Mouse (Mus musculus) hindbrain, embryonic 15.5 days (tissue): ENCODE results near the gene Pole3. TPM values are rescaled to one million over a fixed set of nuclear protein-coding genes. Genes with fewer than 3 reads are reported as not detected.

ENCODE experiments used
- ATAC-seq: fragments of 200-750 bp; cut with Nextera tagmentation; 2 replicates; pipeline ENCODE4 v1.8.0; 2017; ENCODE audit warnings: low read depth, moderate number of reproducible peaks, moderate TSS enrichment; ENCODE audit not compliant: low FRiP score
- H3K27ac ChIP-seq: fragments of 300-500 bp; sonication (generic); replicated peaks from 2 replicates; pipeline ENCODE4 v1.5.1; 2015; ENCODE audit warnings: mild to moderate bottlenecking, inconsistent platforms
- H3K27me3 ChIP-seq: fragments of 300-500 bp; sonication (generic); 2 replicates; pipeline ENCODE4 v1.6.1; 2015; ENCODE audit warnings: control low read depth, inconsistent platforms
- H3K36me3 ChIP-seq: fragments of 300-500 bp; sonication (generic); 2 replicates; pipeline ENCODE4 v1.6.1; 2015; ENCODE audit warnings: control low read depth, inconsistent platforms
- H3K4me1 ChIP-seq: fragments of 300-500 bp; sonication (generic); replicated peaks from 2 replicates; pipeline ENCODE4 v1.6.1; 2015; ENCODE audit warnings: control low read depth, inconsistent platforms
- H3K4me2 ChIP-seq: fragments of 300-500 bp; sonication (generic); 2 replicates; pipeline ENCODE4 v1.6.1; 2015; ENCODE audit warnings: moderate library complexity, mild to moderate bottlenecking, inconsistent platforms
- H3K4me3 ChIP-seq: fragments of 300-500 bp; sonication (generic); 2 replicates; pipeline ENCODE4 v1.5.1; 2015; ENCODE audit warnings: mild to moderate bottlenecking, inconsistent platforms
- H3K9ac ChIP-seq: fragments of 300-500 bp; sonication (generic); 2 replicates; pipeline ENCODE4 v1.6.1; 2015; ENCODE audit warnings: inconsistent platforms
- H3K9me3 ChIP-seq: fragments of 300-500 bp; sonication (generic); 2 replicates; pipeline ENCODE4 v1.6.1; 2016; ENCODE audit warnings: control low read depth, inconsistent platforms
- WGBS: fragments of 180-500 bp; shearing (Covaris S2); methylation state at CpG from one replicate; pipeline ENCODE4 v1.1.7; 2015; 5-methylcytosine and 5-hydroxymethylcytosine counted together
- polyA plus RNA-seq: library from polyadenylated mRNA; unstranded; fragments of >200 nt; fragmentation: Nextera tagmentation; extraction: Ambion mirVana; gene quantifications from 2 replicates; pipeline ENCODE4 v1.2.1, GENCODE M21; 2015

The Pole3 gene
- polyA plus RNA-seq: 62.8 and 65.3 TPM in 2 replicates

DNA sequence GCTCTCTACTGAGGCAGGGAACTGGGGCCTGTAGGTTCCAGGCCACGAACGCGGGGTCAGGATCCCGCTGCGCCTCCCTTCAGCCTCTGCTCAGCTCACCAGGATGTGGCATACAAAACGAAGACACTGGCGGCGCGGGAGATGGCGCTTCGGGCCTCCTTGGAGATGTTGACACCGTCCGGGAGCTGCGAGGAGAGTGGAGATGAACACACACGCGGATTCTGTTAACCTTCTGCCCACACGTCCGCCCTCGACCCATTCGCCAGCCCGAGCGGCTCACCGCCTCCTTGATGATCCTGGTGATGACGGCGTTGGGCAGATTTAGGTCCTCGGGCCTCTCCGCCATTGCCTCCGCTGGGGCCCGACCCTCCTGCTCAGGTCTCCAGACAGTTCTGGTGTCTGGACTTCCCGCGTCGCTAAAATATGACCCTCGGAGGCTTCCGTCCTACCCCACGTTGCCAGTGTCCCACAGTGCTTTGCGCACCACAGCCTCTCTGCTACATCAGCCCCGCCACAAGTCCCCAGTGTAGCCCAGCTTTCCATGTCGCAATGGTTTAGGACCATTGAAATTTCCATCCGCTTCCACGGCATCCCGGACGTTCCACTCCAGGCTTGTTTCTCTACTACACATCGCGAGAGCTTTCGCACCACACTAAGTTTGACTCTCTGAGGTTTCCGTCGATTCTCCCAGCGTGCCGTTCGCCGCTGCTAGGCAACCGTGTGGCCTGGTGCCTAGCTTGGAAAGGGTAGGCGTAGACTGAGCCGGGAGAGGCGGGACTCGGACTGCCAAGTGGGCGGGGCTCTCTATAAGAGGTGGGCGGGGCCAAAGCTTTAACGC lies at the start of gene Pole3, which contains the start of gene 4933430I17Rik:
Pole3 (minus strand) TSS at position 418 of the 838 bp plus-strand sequence.
4933430I17Rik (plus strand) TSS at position 719 of the 838 bp plus-strand sequence.
- H3K9ac ChIP-seq: peak within 1 kb of the TSS; percentile 90
- H3K4me3 ChIP-seq: peak within 1 kb of the TSS; percentile 65
- peaks cover 19% of the 10 kb centered on the region for H3K4me1 ChIP-seq
- peak within 1 kb of the TSS; percentile 100 for H3K27ac ChIP-seq
- ATAC-seq: peak; percentile 98
- H3K27me3 ChIP-seq: no peaks in the 10 kb centered on the region
- H3K9me3 ChIP-seq: no peaks in the 10 kb centered on the region
- no peaks in the 10 kb centered on the region for H3K36me3 ChIP-seq
- H3K4me2 ChIP-seq: peak within 1 kb of the TSS; percentile 82
- under 1% methylated on average over 59 of the region's 59 CpGs for WGBS

DNA sequence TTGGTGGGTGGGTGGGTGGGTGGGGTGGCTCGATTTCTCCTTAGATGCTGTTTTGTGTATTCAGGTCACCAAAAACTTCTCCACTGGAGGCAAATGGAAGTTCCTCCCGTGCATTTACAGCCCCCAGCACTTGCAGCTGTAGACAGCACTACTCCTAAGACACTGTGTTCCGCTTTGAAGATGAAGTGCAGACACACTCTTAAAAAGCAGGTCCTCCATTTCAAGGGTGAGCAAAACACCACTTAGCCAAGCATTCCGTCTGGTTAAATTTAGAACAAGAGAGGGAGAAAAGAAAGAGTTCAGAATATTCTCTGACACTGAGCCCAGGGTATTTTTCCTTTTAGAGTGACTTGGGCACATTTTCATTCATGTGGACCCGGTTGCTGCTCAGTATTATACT lies 45.2 kb upstream of the Pole3 start:
- H3K4me1 ChIP-seq: no peaks in the 10 kb centered on the region; the same call in 1 of the 2 replicates
- no peak overlapping the region for H3K27ac ChIP-seq
- H3K9me3 ChIP-seq: no peaks in the 10 kb centered on the region
- ATAC-seq: no peak
- no peak overlapping the region for H3K4me3 ChIP-seq
- WGBS: 83% methylated on average over 5 of the region's 5 CpGs
- H3K36me3 ChIP-seq: no peaks in the 10 kb centered on the region
- H3K4me2 ChIP-seq: no peak overlapping the region
- no peak overlapping the region for H3K9ac ChIP-seq
- H3K27me3 ChIP-seq: no peaks in the 10 kb centered on the region

DNA sequence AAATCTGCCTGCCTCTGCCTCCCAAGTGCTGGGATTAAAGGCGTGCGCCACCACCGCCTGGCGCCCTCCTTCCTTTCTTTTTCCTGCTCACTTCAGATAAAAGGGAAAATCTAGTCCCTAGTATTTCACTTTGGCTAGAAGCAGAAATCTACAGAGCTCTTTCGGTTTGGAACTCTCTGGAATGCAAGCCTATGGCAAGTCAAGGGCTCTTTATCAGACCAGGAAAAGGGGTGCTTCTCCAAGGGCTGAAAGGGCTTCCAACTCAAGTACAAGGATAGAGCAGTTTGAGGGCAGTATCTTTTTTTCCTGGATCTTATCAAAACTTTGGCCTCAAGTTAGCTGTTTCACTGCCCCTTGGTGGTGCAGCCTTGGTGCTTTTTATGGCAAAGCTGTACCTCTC lies 44.7 kb upstream of the Pole3 start:
- no peak overlapping the region for H3K4me3 ChIP-seq
- H3K27me3 ChIP-seq: no peaks in the 10 kb centered on the region
- H3K4me2 ChIP-seq: no peak overlapping the region
- WGBS: 92% methylated on average over 5 of the region's 5 CpGs
- H3K36me3 ChIP-seq: no peaks in the 10 kb centered on the region
- no peak overlapping the region for H3K27ac ChIP-seq
- H3K9ac ChIP-seq: no peak overlapping the region
- ATAC-seq: no peak
- no peaks in the 10 kb centered on the region for H3K9me3 ChIP-seq
- no peaks in the 10 kb centered on the region; the same call in 1 of the 2 replicates for H3K4me1 ChIP-seq

DNA sequence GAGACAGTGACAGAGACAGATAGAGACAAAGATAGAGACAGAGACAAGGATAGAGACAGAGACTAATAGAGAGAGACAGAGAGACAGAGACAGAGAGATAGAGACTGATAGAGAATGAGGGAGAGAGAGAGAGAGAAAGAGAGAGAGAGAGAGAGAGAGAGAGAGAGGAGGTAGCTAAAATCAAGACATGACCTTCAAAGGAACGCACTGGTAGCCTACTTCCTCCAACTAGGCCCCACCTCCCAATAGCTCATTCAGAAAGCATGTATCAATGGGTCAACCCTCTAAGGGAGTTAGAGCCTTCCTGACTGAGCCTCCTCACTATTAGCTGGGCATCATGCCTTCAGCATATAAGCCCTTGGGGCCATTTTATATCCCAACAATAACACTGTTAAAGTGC lies 43.5 kb upstream of the Pole3 start:
- ATAC-seq: no peak
- Histone ChIP-seq H3K27ac (no peak overlapping the region), H3K4me3 (no peak overlapping the region), H3K4me1 (no peaks in the 10 kb centered on the region; the same call in 1 of the 2 replicates), H3K4me2 (no peak overlapping the region), H3K9ac (no peak overlapping the region), H3K36me3 (no peaks in the 10 kb centered on the region), H3K9me3 (no peaks in the 10 kb centered on the region), H3K27me3 (no peaks in the 10 kb centered on the region)
- WGBS: 90% methylated on average over 1 of the region's 1 CpGs

DNA sequence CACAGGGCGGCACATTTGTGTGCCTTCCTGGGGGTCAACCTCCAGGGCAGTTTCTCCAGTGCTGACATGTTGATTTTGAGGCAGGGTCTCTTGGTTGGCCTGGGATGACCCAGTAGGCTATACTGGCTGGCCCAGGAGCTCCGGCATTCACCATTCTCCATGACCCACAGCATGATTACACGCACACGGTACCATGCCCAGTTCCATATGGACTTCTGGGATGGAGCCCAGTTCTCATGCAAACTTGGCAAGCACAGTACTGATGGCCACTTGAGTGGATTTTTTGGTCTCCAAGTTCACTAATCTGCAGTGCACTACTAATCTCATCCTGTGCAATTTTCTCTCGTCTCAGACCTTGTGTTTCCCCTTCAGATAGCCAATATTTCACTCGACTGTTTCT lies 42.8 kb upstream of the Pole3 start:
- H3K36me3 ChIP-seq: no peaks in the 10 kb centered on the region
- no peaks in the 10 kb centered on the region for H3K27me3 ChIP-seq
- H3K9me3 ChIP-seq: no peaks in the 10 kb centered on the region
- no peak overlapping the region for H3K4me2 ChIP-seq
- no peak for ATAC-seq
- H3K27ac ChIP-seq: no peak overlapping the region
- no peak overlapping the region for H3K4me3 ChIP-seq
- no peak overlapping the region for H3K9ac ChIP-seq
- WGBS: 84% methylated on average over 6 of the region's 6 CpGs
- no peaks in the 10 kb centered on the region; the same call in 1 of the 2 replicates for H3K4me1 ChIP-seq

DNA sequence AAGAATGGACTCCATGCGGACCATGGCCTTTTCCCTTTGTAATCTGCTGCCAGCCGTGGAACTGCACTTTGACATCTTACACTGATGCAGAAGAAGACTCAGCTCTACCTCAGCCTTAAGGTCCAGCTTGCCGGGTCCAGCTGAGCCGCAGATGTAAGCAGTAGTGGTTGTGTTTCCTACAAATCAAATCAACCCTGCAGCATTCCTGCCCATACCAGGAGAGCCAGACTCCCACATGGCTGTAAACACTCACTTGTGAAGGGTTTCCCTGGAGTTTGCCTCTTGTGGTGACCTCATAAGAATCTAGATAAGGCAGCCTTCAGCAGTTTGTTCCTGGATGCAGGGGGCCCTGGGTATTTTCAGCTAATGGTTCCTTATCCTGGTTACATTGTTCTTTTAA lies 41.7 kb upstream of the Pole3 start:
- H3K9me3 ChIP-seq: no peaks in the 10 kb centered on the region
- H3K36me3 ChIP-seq: no peaks in the 10 kb centered on the region
- no peak overlapping the region for H3K27ac ChIP-seq
- ATAC-seq: no peak
- H3K4me3 ChIP-seq: no peak overlapping the region
- no peaks in the 10 kb centered on the region for H3K27me3 ChIP-seq
- WGBS: 88% methylated on average over 4 of the region's 4 CpGs
- no peak overlapping the region for H3K9ac ChIP-seq
- H3K4me2 ChIP-seq: no peak overlapping the region
- H3K4me1 ChIP-seq: peaks cover 1% of the 10 kb centered on the region

DNA sequence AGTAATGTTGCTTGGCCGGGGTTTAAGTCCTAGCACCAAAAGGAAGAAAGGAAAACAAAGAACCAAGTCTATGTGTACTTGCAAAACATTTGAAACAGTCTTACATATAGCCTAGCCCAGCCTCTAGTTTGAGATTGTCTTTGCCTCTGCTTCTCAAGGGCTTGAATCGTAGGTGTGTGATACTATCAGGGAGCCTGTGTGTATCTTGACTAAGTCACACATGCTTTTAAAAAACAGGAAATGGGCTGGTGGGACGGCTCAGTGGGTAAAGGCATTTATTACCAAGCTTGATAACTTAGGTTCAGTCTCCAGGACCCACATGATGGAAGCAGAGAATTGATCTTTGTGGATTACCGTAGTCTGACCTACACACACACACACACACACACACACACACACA lies 37.1 kb upstream of the Pole3 start:
- no peak overlapping the region for H3K4me3 ChIP-seq
- no peaks in the 10 kb centered on the region for H3K9me3 ChIP-seq
- H3K9ac ChIP-seq: no peak overlapping the region
- no peaks in the 10 kb centered on the region for H3K36me3 ChIP-seq
- no peak for ATAC-seq
- H3K27me3 ChIP-seq: no peaks in the 10 kb centered on the region
- 77% methylated on average over 4 of the region's 4 CpGs for WGBS
- peaks cover 4% of the 10 kb centered on the region for H3K4me1 ChIP-seq
- H3K27ac ChIP-seq: no peak overlapping the region
- H3K4me2 ChIP-seq: no peak overlapping the region

DNA sequence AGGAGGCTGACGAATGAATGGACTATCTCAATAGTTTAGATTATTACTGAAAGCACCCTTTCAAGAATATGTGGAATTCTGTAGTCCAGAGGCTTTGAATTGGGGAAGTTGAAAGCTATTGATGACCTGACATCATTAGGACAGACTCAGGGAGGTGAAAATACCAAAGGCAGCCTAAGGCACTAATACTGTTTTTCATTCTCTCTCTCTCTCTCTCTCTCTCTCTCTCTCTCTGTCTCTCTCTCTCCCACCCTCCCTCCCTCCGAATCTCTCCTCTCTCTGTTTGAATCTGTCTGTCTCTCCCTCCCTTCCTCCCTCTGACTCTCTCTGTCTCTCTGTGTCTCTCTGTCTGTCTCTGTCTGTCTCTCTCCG lies 36.7 kb upstream of the Pole3 start:
- H3K4me2 ChIP-seq: no peak overlapping the region
- H3K4me3 ChIP-seq: no peak overlapping the region
- no peaks in the 10 kb centered on the region for H3K36me3 ChIP-seq
- peaks cover 4% of the 10 kb centered on the region for H3K4me1 ChIP-seq
- H3K27ac ChIP-seq: peak overlapping the region; percentile 56; the same call in 1 of the 2 replicates
- H3K27me3 ChIP-seq: no peaks in the 10 kb centered on the region
- 34% methylated on average over 3 of the region's 3 CpGs for WGBS
- no peaks in the 10 kb centered on the region for H3K9me3 ChIP-seq
- no peak overlapping the region for H3K9ac ChIP-seq
- no peak; the same call in 1 of the 2 replicates for ATAC-seq

DNA sequence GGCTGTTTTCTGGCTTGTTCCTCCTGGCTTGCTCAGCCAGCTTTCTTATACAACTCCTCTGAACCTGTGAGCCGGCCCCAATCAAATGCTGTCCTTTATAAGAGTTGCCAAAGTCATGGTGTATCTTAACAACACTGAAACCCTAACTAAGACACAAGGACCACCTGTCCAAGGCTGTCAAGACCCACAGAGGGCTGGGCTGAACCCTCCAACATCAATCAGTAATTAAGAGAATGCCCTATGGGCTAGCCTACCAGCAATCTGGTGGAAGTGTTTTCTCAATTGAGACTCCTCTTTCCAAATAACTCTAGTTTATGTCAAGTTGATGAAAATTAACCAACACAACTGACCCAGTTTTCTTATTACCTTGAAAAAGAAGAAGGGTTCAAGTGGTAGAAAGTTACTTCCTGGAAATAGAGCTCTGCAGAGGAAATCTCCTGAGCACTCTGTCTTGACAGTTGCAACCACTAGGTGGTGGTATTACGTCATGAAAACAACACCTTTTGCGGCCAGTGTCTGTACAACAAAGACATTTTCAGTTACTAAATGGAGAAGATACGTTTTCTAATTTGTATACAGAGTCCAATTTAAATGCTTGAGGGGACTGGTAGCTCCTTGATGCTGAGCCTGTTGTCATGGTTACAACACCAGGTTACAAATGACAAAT lies 36.2 kb upstream of the Pole3 start:
- Histone ChIP-seq H3K4me1 (peaks cover 4% of the 10 kb centered on the region), H3K27me3 (no peaks in the 10 kb centered on the region), H3K4me3 (no peak overlapping the region), H3K9ac (no peak overlapping the region), H3K27ac (peak overlapping the region; percentile 56; the same call in 1 of the 2 replicates), H3K9me3 (no peaks in the 10 kb centered on the region), H3K36me3 (no peaks in the 10 kb centered on the region), H3K4me2 (no peak overlapping the region)
- 24% methylated on average over 4 of the region's 4 CpGs for WGBS
- peak; percentile 89 for ATAC-seq

DNA sequence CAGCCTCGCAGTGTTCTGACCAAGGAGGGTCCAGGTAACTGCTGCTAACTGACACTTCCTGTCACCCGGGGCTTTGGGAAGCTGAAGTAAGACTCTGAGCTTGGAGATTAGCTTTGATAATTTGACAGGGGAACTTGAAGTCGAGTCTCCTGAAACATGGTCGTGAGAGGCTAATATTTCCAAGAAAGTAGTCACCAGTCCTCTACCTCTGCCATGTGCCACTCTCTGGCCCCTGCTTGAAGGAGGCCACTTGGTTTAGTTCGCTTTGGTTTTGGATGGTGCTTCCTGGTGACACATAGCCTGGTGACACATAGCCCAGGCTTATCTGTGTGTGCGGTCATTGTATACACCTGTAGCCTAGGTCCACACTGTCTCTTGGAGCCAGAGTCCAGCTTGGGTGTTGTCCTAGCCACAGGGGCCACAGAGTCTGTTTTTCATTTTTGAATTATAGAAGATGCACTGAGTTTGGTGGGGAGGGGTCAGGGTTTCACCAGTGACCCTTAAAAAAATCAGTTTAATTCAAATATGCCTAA lies 35.0 kb upstream of the Pole3 start, which contains the start of gene Rgs3:
Rgs3 (plus strand) TSS at position 51 of the 533 bp plus-strand sequence.
- Histone ChIP-seq H3K27ac (no peak within 1 kb of the TSS), H3K36me3 (no peaks in the 10 kb centered on the region), H3K4me2 (no peak within 1 kb of the TSS), H3K9me3 (no peaks in the 10 kb centered on the region), H3K27me3 (no peaks in the 10 kb centered on the region), H3K4me1 (peaks cover 4% of the 10 kb centered on the region), H3K4me3 (no peak within 1 kb of the TSS), H3K9ac (no peak within 1 kb of the TSS)
- ATAC-seq: no peak
- 75% methylated on average over 6 of the region's 6 CpGs for WGBS

DNA sequence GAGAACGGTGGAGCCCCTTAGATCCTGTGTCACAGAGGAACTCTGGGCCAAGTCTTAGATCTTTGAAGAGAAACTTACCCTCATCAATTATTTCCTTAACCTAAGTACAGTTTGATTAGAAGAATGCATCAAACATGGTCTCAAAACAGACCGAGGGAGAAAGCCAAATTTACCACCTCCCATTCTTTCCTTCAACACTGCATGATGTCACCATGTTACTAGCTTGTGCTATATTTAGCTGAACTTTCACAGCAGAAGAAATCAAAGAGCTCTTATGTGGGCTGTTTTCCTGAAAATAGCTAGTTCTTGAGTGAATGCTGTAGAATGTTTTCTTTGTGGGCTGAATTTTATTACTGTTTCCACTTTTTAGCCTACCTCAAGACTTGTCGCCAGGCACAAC lies 32.6 kb upstream of the Pole3 start:
- 68% methylated on average over 3 of the region's 3 CpGs for WGBS
- Histone ChIP-seq H3K9ac (no peak overlapping the region), H3K27me3 (no peaks in the 10 kb centered on the region), H3K4me3 (no peak overlapping the region), H3K9me3 (no peaks in the 10 kb centered on the region), H3K27ac (no peak overlapping the region), H3K4me2 (no peak overlapping the region), H3K4me1 (peaks cover 4% of the 10 kb centered on the region; the same call in 1 of the 2 replicates), H3K36me3 (no peaks in the 10 kb centered on the region)
- no peak for ATAC-seq

DNA sequence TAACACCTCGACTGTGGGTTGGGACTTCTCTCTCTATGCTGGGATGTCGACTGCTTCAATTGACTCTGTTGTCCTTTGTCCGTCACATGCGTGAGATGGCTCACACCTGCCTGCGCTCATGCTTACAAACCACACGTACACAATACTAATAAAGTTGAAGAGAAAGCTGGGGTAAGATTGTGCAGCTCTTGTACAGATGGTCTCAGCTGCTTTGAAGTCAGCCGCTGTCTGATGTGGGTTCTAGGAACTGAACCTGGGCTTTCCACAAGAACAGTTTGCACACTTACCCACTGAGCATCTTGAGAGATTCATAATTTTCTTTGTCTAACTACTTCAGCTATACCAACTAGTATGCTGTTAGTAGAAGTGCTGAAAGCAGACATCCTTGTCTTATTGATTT lies 27.1 kb upstream of the Pole3 start:
- no peak overlapping the region for H3K9ac ChIP-seq
- no peak overlapping the region for H3K4me3 ChIP-seq
- no peaks in the 10 kb centered on the region for H3K27me3 ChIP-seq
- no peaks in the 10 kb centered on the region for H3K9me3 ChIP-seq
- H3K27ac ChIP-seq: no peak overlapping the region
- no peaks in the 10 kb centered on the region for H3K4me1 ChIP-seq
- ATAC-seq: no peak
- no peaks in the 10 kb centered on the region for H3K36me3 ChIP-seq
- 89% methylated on average over 7 of the region's 7 CpGs for WGBS
- no peak overlapping the region for H3K4me2 ChIP-seq
